Mouse (Mus musculus) cerebellum, adult 18-20 months (tissue): ENCODE data around the gene Psen2.

Source experiments
- DNase-seq, 2 experiments: peaks; one replicate each; pipeline ENCODE4 v3.0.0; 2021

Gene Psen2

GRCm38 (mm10) chr1:180248593-180249146 lies 14.6 kb downstream of the Psen2 start:
- DNase-seq = no peak

GRCm38 (mm10) chr1:180247901-180248300 lies 15.3 kb downstream of the Psen2 start:
- no peak for DNase-seq

- DNase-seq = no peak
Measured at GRCm38 (mm10) chr1:180245741-180246507, 17.3 kb downstream of the Psen2 start.

DNA sequence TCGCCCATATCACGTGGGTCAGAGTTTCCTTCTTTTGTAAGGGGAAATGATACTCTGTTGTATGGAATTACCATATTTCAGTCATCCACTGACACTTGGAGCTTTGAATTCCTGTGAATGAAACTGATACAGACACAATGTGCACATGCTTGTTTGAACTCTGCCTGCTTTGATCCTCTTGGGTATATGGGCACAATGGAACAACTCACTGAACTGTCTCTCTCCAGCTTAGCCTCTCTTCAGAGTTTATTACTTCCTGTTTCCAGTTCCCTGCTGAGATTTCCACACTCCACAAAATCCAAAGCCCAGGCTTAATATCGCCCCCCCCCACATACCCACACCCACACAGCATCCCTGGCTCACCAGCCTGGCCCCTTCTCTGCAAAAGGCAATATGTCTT lies 31.5 kb downstream of the Psen2 start:
- DNase-seq = no peak

DNA sequence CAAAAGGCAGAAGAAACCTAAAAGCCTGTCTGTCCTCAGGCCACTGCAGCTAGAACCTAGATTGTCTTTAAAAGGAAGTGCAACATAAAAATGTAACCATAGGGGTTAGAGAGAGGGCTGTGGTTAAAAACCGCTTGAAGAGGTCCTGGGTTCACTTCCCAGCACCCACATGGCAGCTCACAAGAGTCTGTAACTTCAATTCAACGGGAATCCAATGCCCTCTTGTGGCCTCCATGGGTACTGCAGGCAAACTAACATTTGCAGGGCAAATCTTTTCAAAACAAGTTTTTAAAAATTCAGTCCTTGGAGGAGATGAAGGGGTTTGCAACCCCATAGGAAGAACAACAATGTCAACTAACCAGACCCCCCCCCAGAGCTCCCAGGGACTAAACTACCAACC lies 32.7 kb downstream of the Psen2 start:
- no peak for DNase-seq

DNA sequence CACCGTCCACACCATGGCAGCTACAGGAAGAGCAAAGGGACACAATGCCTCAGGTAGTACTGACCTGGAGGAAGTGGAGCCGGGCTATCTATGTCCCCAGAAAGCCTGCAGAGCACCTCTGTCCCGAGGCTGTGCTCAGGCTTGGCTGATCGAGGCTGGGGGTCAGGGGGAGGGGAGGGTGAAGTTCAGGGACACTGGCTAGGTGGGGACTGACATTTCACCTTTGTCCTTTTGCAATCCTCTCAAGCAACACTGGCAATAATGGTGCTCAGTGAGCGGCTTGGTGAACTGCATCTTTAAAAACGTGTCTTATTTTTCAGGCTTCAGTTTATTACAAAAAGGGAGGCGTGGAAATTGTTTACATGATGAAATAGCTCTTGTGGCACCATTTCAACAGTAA lies 33.3 kb downstream of the Psen2 start:
- no peak for DNase-seq

GRCm38 (mm10) chr1:180228854-180229253 lies 34.4 kb downstream of the Psen2 start:
- no peak for DNase-seq

GRCm38 (mm10) chr1:180226766-180227165 lies 36.5 kb downstream of the Psen2 start:
- DNase-seq = no peak

DNA sequence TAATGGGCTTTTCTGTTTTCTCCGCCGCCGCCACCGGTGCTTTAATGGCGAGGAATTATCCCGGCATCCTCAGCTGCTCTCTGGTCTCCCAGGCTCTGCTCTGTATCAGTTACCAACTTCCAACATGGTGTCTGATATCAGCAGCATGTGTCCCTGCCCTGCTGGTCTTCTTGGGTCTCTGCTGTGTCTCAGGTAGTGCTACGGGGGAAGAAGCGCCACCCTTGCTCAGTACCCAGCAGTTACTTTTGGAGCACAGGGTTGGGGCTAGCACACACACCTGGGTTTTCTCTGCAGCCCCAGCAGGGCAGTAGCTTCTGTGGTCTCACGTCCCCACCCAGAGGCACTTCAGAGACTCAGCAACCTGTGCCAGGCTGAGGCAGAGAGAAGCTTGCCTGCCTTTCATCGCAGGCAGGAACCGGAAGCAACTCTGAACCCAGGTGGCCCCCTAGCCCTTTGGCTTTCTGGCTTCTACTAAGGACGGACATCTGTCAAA lies 37.0 kb downstream of the Psen2 start:
- peak in 1 of 2 experiments; percentile 28 for DNase-seq

- DNase-seq = peak; percentile 82 to 84
Measured at GRCm38 (mm10) chr1:180225500-180226220, 37.6 kb downstream of the Psen2 start.

DNA sequence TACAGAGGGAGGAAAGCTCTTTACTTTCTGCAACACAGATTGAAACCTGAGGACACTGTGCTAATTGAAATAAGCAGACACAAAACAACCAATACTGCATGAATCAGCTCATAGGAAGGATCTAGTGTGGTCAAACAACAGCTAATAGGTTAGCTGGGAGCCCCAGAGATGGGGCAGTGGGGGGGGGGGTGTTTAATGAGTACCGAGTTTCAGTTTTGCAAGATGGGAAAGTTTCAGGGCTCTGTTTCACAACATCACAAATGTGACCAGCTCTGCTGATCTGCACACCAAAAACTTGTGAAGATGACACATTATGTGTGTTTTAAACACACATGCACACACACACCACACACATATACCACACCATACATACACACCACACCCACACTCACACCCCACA lies 41.2 kb downstream of the Psen2 start:
- DNase-seq = no peak

DNA sequence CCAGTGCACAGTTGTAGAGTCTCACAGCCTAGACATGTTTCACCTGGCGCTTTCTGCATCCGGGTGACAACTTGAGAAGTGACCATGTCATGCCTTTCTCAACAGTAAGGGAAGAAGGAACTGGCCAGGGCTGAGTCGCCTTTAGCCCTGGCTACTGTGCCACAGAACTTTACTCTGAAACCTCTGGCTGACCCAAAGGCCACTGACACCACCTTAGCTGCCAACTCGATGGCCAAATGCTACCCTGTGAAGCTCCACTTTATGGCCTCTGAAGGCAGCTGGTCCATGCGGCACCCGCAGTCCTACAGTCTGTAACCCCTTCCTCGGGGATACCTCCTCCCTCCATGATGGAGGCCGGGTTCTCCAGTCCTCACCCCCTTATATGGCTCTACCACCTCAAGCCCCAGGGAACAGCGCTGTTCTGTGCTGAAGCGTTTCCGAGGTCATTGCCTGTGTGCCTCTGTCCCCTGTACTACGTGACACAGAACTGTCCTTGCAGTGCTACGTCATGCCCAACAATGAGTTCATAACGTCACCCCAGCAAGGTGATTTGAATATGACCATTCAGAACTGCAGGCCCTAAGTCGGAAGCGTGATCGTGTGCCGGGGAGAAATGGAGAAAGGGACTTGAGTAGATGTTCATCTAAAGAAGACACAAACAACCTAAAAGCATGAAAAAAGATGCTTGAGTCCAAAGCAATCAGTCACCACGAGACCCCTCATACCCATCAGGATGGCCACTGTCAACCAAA lies 42.3 kb downstream of the Psen2 start:
- DNase-seq = no peak

- DNase-seq = no peak
Measured at GRCm38 (mm10) chr1:180216541-180217276, 46.5 kb downstream of the Psen2 start.

DNA sequence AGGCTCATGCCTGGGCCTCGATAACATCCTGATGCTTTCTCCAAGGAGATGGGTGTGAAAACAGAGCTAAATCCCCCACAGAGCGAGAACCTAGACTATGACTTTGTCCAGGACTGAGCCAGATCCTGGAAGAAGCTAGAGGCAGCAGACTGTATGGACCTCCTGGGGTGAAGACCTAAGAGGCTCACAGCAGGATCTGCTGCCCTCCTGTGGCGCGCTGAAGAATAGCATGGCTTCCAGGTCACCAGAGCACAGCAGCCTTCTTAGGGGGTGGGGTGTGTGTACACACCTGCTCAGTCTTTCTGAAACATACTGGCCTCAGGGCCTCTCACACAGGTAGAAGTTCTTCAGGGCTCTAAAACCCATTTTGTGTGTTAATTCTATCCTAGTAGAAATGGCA lies 48.2 kb downstream of the Psen2 start:
- DNase-seq = peak; percentile 70 to 73

GRCm38 (mm10) chr1:180212911-180213310 lies 50.3 kb downstream of the Psen2 start:
- no peak for DNase-seq

GRCm38 (mm10) chr1:180210781-180211271 lies 52.4 kb downstream of the Psen2 start:
- DNase-seq = peak in 1 of 2 experiments; percentile 41

- peak; percentile 31 to 42 for DNase-seq
Measured at GRCm38 (mm10) chr1:180210031-180210432, 53.2 kb downstream of the Psen2 start.

GRCm38 (mm10) chr1:180208370-180208769 lies 54.9 kb downstream of the Psen2 start:
- DNase-seq = no peak

DNA sequence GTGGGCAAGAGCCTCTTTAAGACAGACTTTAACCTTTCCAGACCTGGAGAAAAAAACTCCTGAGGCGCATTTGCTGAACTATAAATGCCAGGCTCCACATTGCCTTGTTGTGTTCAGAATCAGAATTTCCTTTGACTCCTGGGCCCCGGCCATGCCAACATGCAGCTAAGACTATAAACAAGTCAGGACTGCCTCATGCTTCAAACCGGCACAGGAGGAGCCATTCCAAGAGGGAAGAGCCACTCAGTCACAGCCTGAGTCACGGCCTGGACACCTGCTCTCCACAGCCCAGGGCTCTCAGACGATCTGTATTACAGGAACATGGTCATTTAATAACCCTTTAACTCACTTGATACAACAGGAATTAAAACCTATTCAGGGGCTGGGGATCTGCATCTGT lies 62.5 kb downstream of the Psen2 start:
- DNase-seq = no peak

DNA sequence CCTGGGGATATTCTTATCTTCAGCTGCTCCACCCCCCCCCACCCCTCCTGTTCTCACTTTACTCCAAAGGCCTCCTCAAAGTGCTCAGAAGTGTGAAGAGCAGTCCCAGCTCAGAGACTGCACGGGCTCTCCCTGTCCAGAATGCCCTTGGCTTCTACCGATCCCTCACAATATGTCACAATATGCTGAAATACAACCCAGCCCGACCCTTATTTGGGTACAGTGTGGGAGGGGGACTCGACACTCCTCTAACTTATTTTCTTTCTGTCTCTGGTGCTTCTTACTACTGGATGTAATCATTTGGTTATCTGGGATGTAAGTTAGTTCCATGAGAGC lies 63.6 kb downstream of the Psen2 start:
- no peak for DNase-seq

DNA sequence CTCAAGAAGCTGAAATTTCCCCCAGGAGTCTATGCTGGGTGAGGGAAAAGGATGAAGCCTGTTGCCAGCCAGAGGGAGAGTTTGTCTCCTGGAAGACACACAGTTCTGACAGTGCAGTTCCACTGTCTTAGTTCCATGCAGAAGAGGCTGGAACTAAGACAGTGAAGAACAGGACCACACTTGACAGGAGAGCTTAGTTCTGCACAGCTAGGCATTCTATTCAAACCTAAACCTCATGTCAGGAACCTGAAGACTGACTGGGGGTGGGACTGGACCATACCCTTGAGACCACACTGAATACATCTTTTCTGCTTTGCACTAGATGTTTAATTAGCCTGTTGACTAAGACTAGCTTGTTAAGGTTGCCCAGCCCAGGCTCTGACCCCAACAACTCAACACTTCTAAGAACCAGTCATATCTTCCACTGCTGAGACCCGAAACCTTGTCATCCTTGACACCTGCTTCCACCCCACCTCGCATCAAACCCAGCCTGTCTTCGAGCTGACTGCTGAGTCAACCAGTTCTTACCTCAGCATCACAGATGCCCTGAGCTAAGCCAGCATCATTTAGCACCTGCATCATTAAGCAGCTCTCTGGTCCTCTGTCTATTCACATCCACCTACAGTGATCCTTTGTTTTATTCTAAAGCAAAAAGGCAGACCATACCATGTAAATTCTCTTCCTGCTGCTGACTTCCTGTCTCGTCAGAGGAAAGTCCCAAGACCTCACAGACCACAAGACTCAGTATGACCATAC lies 64.1 kb downstream of the Psen2 start, which contains the start of gene Coq8a:
TSS of gene Coq8a (minus strand) at position 644 of the 756 bp plus-strand sequence.
- no peak for DNase-seq
